Mouse (Mus musculus) adrenal gland, postnatal 4 days (tissue): ENCODE results near the gene Rftn1. TPM values are rescaled to one million over a fixed set of nuclear protein-coding genes. Genes with fewer than 3 reads are reported as not detected.
"Not testable (repeated sequence)": the region's sequence is repeated elsewhere in the genome, so short reads cannot be mapped to it uniquely, and the experiment has no call there.

ENCODE experiments used
- DNase-seq, 2 experiments: peaks; one replicate each; pipeline ENCODE4 v3.0.0; 2021 to 2022; ENCODE audit warnings: low spot score in 2 of 2, mixed read lengths in 2 of 2
- long read RNA-seq, 2 experiments: library from polyadenylated mRNA; stranded (forward); transcript quantifications; one replicate each; pipeline ENCODE4 v2.0.0; 2021
- total RNA-seq, 2 experiments: library from RNA; stranded (reverse); gene quantifications; 2 replicates each; pipeline ENCODE4 v1.2.3; 2021

Gene Rftn1
- 10 to 100 TPM; 16.0 to 16.9 TPM for total RNA-seq
- long read RNA-seq, experiment 1, full-length matches to known transcripts, result 8 of 11 reads
- long read RNA-seq, experiment 1, partial matches to known transcripts, result 0 of 11 reads
- long read RNA-seq, experiment 1, other reads (novel, unspliced or antisense), result 3 of 11 reads
- long read RNA-seq, experiment 2, full-length matches to known transcripts, result 25 of 38 reads
- long read RNA-seq, experiment 2, partial matches to known transcripts, result 2 of 38 reads
- long read RNA-seq, experiment 2, other reads (novel, unspliced or antisense), result 11 of 38 reads

GRCm38 (mm10) chr17:50190131-50191015 lies at the start of gene Rftn1:
Gene Rftn1, minus strand, starts transcription at chr17:50190674.
- DNase-seq, result peak in 1 of 2 experiments; percentile 25

- no peak for DNase-seq
These were observed 47.5 kb upstream of the Rftn1 start for GRCm38 (mm10) chr17:50237818-50238610.

- peak; percentile 56 to 65 for DNase-seq
These were observed 46.9 kb upstream of the Rftn1 start for GRCm38 (mm10) chr17:50237436-50237709.

GRCm38 (mm10) chr17:50236702-50237435 lies 46.4 kb upstream of the Rftn1 start:
- DNase-seq, result no peak

GRCm38 (mm10) chr17:50235943-50236701 lies 45.6 kb upstream of the Rftn1 start:
- DNase-seq, result no peak

- DNase-seq, result no peak
These were observed 43.5 kb upstream of the Rftn1 start for GRCm38 (mm10) chr17:50233956-50234355.

GRCm38 (mm10) chr17:50232821-50233220 lies 42.3 kb upstream of the Rftn1 start:
- DNase-seq, result no peak

GRCm38 (mm10) chr17:50231206-50231605 lies 40.7 kb upstream of the Rftn1 start:
- DNase-seq, result no peak

- no peak for DNase-seq
These were observed 39.1 kb upstream of the Rftn1 start for GRCm38 (mm10) chr17:50229534-50229933.

- DNase-seq, result no peak
These were observed 36.9 kb upstream of the Rftn1 start for GRCm38 (mm10) chr17:50227366-50227765.

- DNase-seq, result no peak
These were observed 34.2 kb upstream of the Rftn1 start for GRCm38 (mm10) chr17:50224718-50225117.

GRCm38 (mm10) chr17:50217978-50218377 lies 27.5 kb upstream of the Rftn1 start:
- DNase-seq, result no peak

- no peak for DNase-seq
These were observed 24.6 kb upstream of the Rftn1 start for GRCm38 (mm10) chr17:50215104-50215503.

- DNase-seq, result no peak
These were observed 22.6 kb upstream of the Rftn1 start for GRCm38 (mm10) chr17:50213117-50213516.

- DNase-seq, result no peak
These were observed 21.3 kb upstream of the Rftn1 start for GRCm38 (mm10) chr17:50211816-50212215.

GRCm38 (mm10) chr17:50209831-50210230 lies 19.4 kb upstream of the Rftn1 start:
- DNase-seq, result no peak

GRCm38 (mm10) chr17:50208137-50209045 lies 17.9 kb upstream of the Rftn1 start:
- DNase-seq, result no peak

- not testable (repeated sequence) for DNase-seq
These were observed 15.8 kb upstream of the Rftn1 start for GRCm38 (mm10) chr17:50206262-50206661.

- DNase-seq, result not testable (repeated sequence)
These were observed 15.4 kb upstream of the Rftn1 start for GRCm38 (mm10) chr17:50205840-50206239.
